Mouse (Mus musculus) forebrain, embryonic 14.5 days (tissue): ENCODE data around the gene Ankrd17. TPM values are rescaled to one million over a fixed set of nuclear protein-coding genes. Genes with fewer than 3 reads are reported as not detected.

Source experiments
- ATAC-seq: fragments of 200-750 bp; cut with Nextera tagmentation; 2 replicates; pipeline ENCODE4 v1.8.0; 2017; ENCODE audit warnings: mild to moderate bottlenecking, moderate library complexity
- DNase-seq: peaks from one replicate; pipeline ENCODE4 v3.0.0-alpha.2; 2015; ENCODE audit warnings: low spot score
- H3K27ac ChIP-seq: fragments of 300-500 bp; sonication (generic); 2 replicates; pipeline ENCODE4 v1.5.1; 2014; ENCODE audit warnings: low read depth, mild to moderate bottlenecking, control low read depth, low read length, moderate library complexity
- H3K27me3 ChIP-seq: fragments of 300-500 bp; sonication (generic); replicated peaks from 2 replicates; pipeline ENCODE4 v1.6.1; 2014; ENCODE audit warnings: low read length, control low read depth, mixed read lengths; ENCODE audit not compliant: control insufficient read depth, insufficient read depth
- H3K36me3 ChIP-seq: fragments of 300-500 bp; sonication (generic); 2 replicates; pipeline ENCODE4 v1.6.1; 2014; ENCODE audit warnings: low read length, control low read depth; ENCODE audit not compliant: control insufficient read depth, insufficient read depth
- H3K4me1 ChIP-seq: fragments of 300-500 bp; sonication (generic); 2 replicates; pipeline ENCODE4 v1.6.1; 2014; ENCODE audit warnings: antibody characterized with exemption, low read length, control low read depth; ENCODE audit not compliant: control insufficient read depth, insufficient read depth
- H3K4me2 ChIP-seq: fragments of 300-500 bp; sonication (generic); 2 replicates; pipeline ENCODE4 v1.6.1; 2014; ENCODE audit warnings: mild to moderate bottlenecking, control low read depth, low read length
- H3K4me3 ChIP-seq: fragments of 300-500 bp; sonication (generic); 2 replicates; pipeline ENCODE4 v1.5.1; 2014; ENCODE audit warnings: low read depth, low read length, control low read depth
- H3K9ac ChIP-seq: fragments of 300-500 bp; sonication (generic); 2 replicates; pipeline ENCODE4 v1.6.1; 2014; ENCODE audit warnings: mild to moderate bottlenecking, low read length, control low read depth, moderate library complexity
- H3K9me3 ChIP-seq: fragments of 300-500 bp; sonication (generic); replicated peaks from 2 replicates; pipeline ENCODE4 v1.6.1; 2016; ENCODE audit warnings: low read length, control low read depth, mixed read lengths; ENCODE audit not compliant: control insufficient read depth
- WGBS: fragments of 180-500 bp; shearing (Covaris S2); extraction: QIAGEN DNeasy Blood & Tissue Kit; methylation state at CpG from one replicate; pipeline ENCODE4 v1.1.7; 2014; 5-methylcytosine and 5-hydroxymethylcytosine counted together
- polyA plus RNA-seq: library from polyadenylated mRNA; unstranded; fragments of >200 nt; fragmentation: Nextera tagmentation; extraction: Ambion mirVana; gene quantifications from 2 replicates; pipeline ENCODE4 v1.2.1, GENCODE M21; 2014

The Ankrd17 gene
- polyA plus RNA-seq, 1 experiment from 2014 or later = 26.2 TPM

- Histone ChIP-seq H3K27ac (no peak overlapping the region), H3K4me1 (no peaks in the 10 kb centered on the region), H3K9ac (no peak overlapping the region), H3K9me3 (no peaks in the 10 kb centered on the region), H3K27me3 (no peaks in the 10 kb centered on the region), H3K4me3 (no peak overlapping the region), H3K4me2 (no peak overlapping the region), H3K36me3 (no peaks in the 10 kb centered on the region)
- DNase-seq (no peak), ATAC-seq (no peak)
- WGBS = 94% methylated on average over 4 of the region's 4 CpGs
These were observed 7.3 kb upstream of the Ankrd17 start for GRCm38 (mm10) chr5:90373708-90374107.

GRCm38 (mm10) chr5:90370401-90370800 lies 4.0 kb upstream of the Ankrd17 start:
- Histone ChIP-seq H3K9ac (no peak overlapping the region), H3K36me3 (no peaks in the 10 kb centered on the region), H3K4me1 (0 out of 2 replicates have a peak, but pooled peaks cover 3% of the 10 kb centered on the region), H3K27me3 (no peaks in the 10 kb centered on the region), H3K27ac (no peak overlapping the region), H3K9me3 (no peaks in the 10 kb centered on the region), H3K4me2 (no peak overlapping the region), H3K4me3 (no peak overlapping the region)
- DNase-seq (no peak), ATAC-seq (no peak)
- WGBS = 86% methylated on average over 5 of the region's 5 CpGs

- H3K9ac ChIP-seq = peak within 1 kb of the TSS; percentile 95
- no peaks in the 10 kb centered on the region for H3K9me3 ChIP-seq
- H3K4me3 ChIP-seq = peak within 1 kb of the TSS; percentile 93
- no peaks in the 10 kb centered on the region for H3K27me3 ChIP-seq
- peaks cover 13% of the 10 kb centered on the region; the same call in 1 of the 2 replicates for H3K4me1 ChIP-seq
- peak within 1 kb of the TSS; percentile 99 for H3K27ac ChIP-seq
- WGBS = 2% methylated on average over 7 of the region's 7 CpGs
- H3K36me3 ChIP-seq = no peaks in the 10 kb centered on the region
- peak within 1 kb of the TSS; percentile 63 for H3K4me2 ChIP-seq
- DNase-seq (no peak), ATAC-seq (no peak)
These were observed 608 bp upstream of the Ankrd17 start, which contains the start of gene Gm9958 for GRCm38 (mm10) chr5:90367067-90367303. TSS of gene Gm9958 (plus strand) at chr5:90367204.

GRCm38 (mm10) chr5:90365141-90365951 lies 1.0 kb downstream of the Ankrd17 start:
- peak; percentile 45 for ATAC-seq
- Histone ChIP-seq H3K4me3 (peak overlapping the region; percentile 93), H3K4me2 (peak overlapping the region; percentile 60), H3K36me3 (no peaks in the 10 kb centered on the region), H3K27me3 (no peaks in the 10 kb centered on the region), H3K9ac (peak overlapping the region; percentile 95), H3K27ac (peak overlapping the region; percentile 99), H3K9me3 (no peaks in the 10 kb centered on the region), H3K4me1 (peaks cover 13% of the 10 kb centered on the region; the same call in 1 of the 2 replicates)
- DNase-seq = peak; percentile 41
- under 1% methylated on average over 54 of the region's 61 CpGs for WGBS

- H3K27ac ChIP-seq = no peak overlapping the region
- peaks cover 13% of the 10 kb centered on the region; the same call in 1 of the 2 replicates for H3K4me1 ChIP-seq
- no peaks in the 10 kb centered on the region for H3K9me3 ChIP-seq
- H3K36me3 ChIP-seq = peaks cover 7% of the 10 kb centered on the region; the same call in 1 of the 2 replicates
- DNase-seq (peak; percentile 79), ATAC-seq (no peak)
- no peaks in the 10 kb centered on the region for H3K27me3 ChIP-seq
- WGBS = 5% methylated on average over 6 of the region's 6 CpGs
- peak overlapping the region; percentile 93 for H3K4me3 ChIP-seq
- peak overlapping the region; percentile 95 for H3K9ac ChIP-seq
- H3K4me2 ChIP-seq = peak overlapping the region; percentile 60
These were observed 1.9 kb downstream of the Ankrd17 start for GRCm38 (mm10) chr5:90364526-90364925.

- WGBS = 93% methylated on average over 3 of the region's 3 CpGs
- no peaks in the 10 kb centered on the region for H3K4me1 ChIP-seq
- no peak overlapping the region for H3K4me3 ChIP-seq
- no peak overlapping the region for H3K9ac ChIP-seq
- peaks cover 7% of the 10 kb centered on the region; the same call in 1 of the 2 replicates for H3K36me3 ChIP-seq
- H3K27ac ChIP-seq = no peak overlapping the region
- no peak overlapping the region for H3K4me2 ChIP-seq
- no peaks in the 10 kb centered on the region for H3K9me3 ChIP-seq
- no peak for ATAC-seq
- H3K27me3 ChIP-seq = no peaks in the 10 kb centered on the region
- DNase-seq = no peak
These were observed 10.6 kb downstream of the Ankrd17 start for GRCm38 (mm10) chr5:90355824-90356223.

GRCm38 (mm10) chr5:90353552-90354317 lies 12.6 kb downstream of the Ankrd17 start:
- no peaks in the 10 kb centered on the region for H3K4me1 ChIP-seq
- ATAC-seq (no peak), DNase-seq (no peak)
- H3K36me3 ChIP-seq = no peaks in the 10 kb centered on the region
- H3K27me3 ChIP-seq = no peaks in the 10 kb centered on the region
- no peak overlapping the region for H3K27ac ChIP-seq
- no peaks in the 10 kb centered on the region for H3K9me3 ChIP-seq
- no peak overlapping the region for H3K4me3 ChIP-seq
- WGBS = 93% methylated on average over 4 of the region's 4 CpGs
- no peak overlapping the region for H3K4me2 ChIP-seq
- H3K9ac ChIP-seq = no peak overlapping the region

GRCm38 (mm10) chr5:90346877-90347276 lies 19.5 kb downstream of the Ankrd17 start:
- over 99% methylated on average over 3 of the region's 3 CpGs for WGBS
- DNase-seq = no peak
- H3K27ac ChIP-seq = no peak overlapping the region

GRCm38 (mm10) chr5:90340847-90341246 lies 25.5 kb downstream of the Ankrd17 start:
- DNase-seq (no peak), ATAC-seq (no peak)
- WGBS = 70% methylated on average over 4 of the region's 4 CpGs
- H3K4me3 ChIP-seq = no peak overlapping the region
- H3K9me3 ChIP-seq = no peaks in the 10 kb centered on the region
- peaks cover 17% of the 10 kb centered on the region for H3K4me1 ChIP-seq
- H3K36me3 ChIP-seq = no peaks in the 10 kb centered on the region
- no peaks in the 10 kb centered on the region for H3K27me3 ChIP-seq
- no peak overlapping the region for H3K9ac ChIP-seq
- no peak overlapping the region for H3K27ac ChIP-seq
- no peak overlapping the region for H3K4me2 ChIP-seq

More at GRCm38 (mm10) chr5:90346877-90347276, 19.5 kb downstream of the Ankrd17 start:
- no peaks in the 10 kb centered on the region for H3K27me3 ChIP-seq
- no peak overlapping the region for H3K4me2 ChIP-seq
- no peak overlapping the region for H3K9ac ChIP-seq
- no peaks in the 10 kb centered on the region for H3K36me3 ChIP-seq
- no peaks in the 10 kb centered on the region for H3K9me3 ChIP-seq
- no peaks in the 10 kb centered on the region for H3K4me1 ChIP-seq
- ATAC-seq = no peak
- H3K4me3 ChIP-seq = no peak overlapping the region
